Mouse (Mus musculus): ENCODE results near the gene Kank1.

DNA sequence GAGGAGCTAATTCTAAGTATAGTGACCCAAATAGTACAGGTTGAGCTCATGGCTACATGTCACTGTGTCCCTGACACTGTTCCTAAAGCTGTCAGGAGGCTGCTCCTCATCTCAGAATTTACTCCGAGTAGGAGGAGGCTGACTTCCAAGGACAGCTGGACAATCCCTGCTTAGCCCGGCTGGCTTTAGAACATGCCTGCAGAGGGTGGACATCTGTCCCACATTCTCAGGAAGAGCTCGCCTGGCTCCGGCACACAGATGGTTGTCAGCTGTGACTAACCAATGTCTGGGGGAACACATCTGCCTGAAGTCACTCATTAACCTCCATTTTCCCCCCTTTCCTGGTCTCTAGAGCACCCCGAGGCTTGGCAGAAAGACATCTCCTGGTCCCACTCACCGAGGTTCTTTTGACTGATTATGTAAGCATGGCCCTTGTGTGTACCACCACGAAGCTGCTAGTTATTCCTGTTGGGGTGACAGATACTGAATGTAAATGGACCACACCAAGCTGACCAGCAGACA is 196.5 kb downstream of the Kank1 start:
- no peak for TF ChIP-seq CTCF (IDR thresholded peaks at IDR 0.05; ENCODE audit: insufficient read depth, low read depth, low read length)
- no peak for TF ChIP-seq POLR2A (IDR thresholded peaks at IDR 0.05; ENCODE audit: insufficient read depth, low read depth, low read length)

Measured in olfactory bulb, adult 2 months (tissue).